Mouse (Mus musculus): ENCODE measurements at regions not wholly inside any gene's neighbourhood (a gene's known extent, or its start where the extent isn't known, plus 50 kb on each side); places are given as distances from the start of the nearest gene placed in this dataset.

GRCm38 (mm10) chr9:113421121-113421520 lies 286.9 kb downstream of the Pdcd6ip start:
- DNase-seq (ENCODE audit: low spot score) = no peak

- DNase-seq (ENCODE audit: low spot score) = peak; percentile 55
Observed at GRCm38 (mm10) chr9:113419801-113420200, 288.3 kb downstream of the Pdcd6ip start.

GRCm38 (mm10) chr9:113417106-113417505 lies 291.0 kb downstream of the Pdcd6ip start:
- DNase-seq (ENCODE audit: low spot score) = no peak

- DNase-seq (ENCODE audit: low spot score) = no peak
Observed at GRCm38 (mm10) chr9:113415511-113415931, 292.5 kb downstream of the Pdcd6ip start.

GRCm38 (mm10) chr9:113414690-113415089 lies 293.4 kb downstream of the Pdcd6ip start:
- DNase-seq (ENCODE audit: low spot score) = no peak

GRCm38 (mm10) chr9:113413851-113414250 lies 294.2 kb downstream of the Pdcd6ip start:
- no peak for DNase-seq (ENCODE audit: low spot score)

GRCm38 (mm10) chr9:113411638-113412037 lies 296.4 kb downstream of the Pdcd6ip start:
- DNase-seq (ENCODE audit: low spot score) = no peak

GRCm38 (mm10) chr9:113408521-113408920 lies 299.5 kb downstream of the Pdcd6ip start:
- DNase-seq (ENCODE audit: low spot score) = no peak

- DNase-seq (ENCODE audit: low spot score) = no peak
Observed at GRCm38 (mm10) chr9:113394320-113394719, 313.7 kb downstream of the Pdcd6ip start.

GRCm38 (mm10) chr9:113387356-113387755 lies 320.7 kb downstream of the Pdcd6ip start:
- DNase-seq (ENCODE audit: low spot score) = no peak

- no peak for DNase-seq (ENCODE audit: low spot score)
Observed at GRCm38 (mm10) chr9:113381591-113382110, 326.4 kb downstream of the Pdcd6ip start.

- no peak for DNase-seq (ENCODE audit: low spot score)
Observed at GRCm38 (mm10) chr9:113380408-113381129, 327.5 kb downstream of the Pdcd6ip start.

GRCm38 (mm10) chr9:113378525-113378924 lies 329.5 kb downstream of the Pdcd6ip start:
- no peak for DNase-seq (ENCODE audit: low spot score)

GRCm38 (mm10) chr9:113371718-113372306 lies 336.2 kb downstream of the Pdcd6ip start:
- DNase-seq (ENCODE audit: low spot score) = no peak

- DNase-seq (ENCODE audit: low spot score) = no peak
Observed at GRCm38 (mm10) chr9:113347942-113348341, 360.1 kb downstream of the Pdcd6ip start.

GRCm38 (mm10) chr9:113346531-113346930 lies 361.5 kb downstream of the Pdcd6ip start:
- DNase-seq (ENCODE audit: low spot score) = no peak

- DNase-seq (ENCODE audit: low spot score) = no peak
Observed at GRCm38 (mm10) chr9:113342131-113342530, 365.9 kb downstream of the Pdcd6ip start.

GRCm38 (mm10) chr9:113340838-113341237 lies 367.2 kb downstream of the Pdcd6ip start:
- DNase-seq (ENCODE audit: low spot score) = no peak

- no peak for DNase-seq (ENCODE audit: low spot score)
Observed at GRCm38 (mm10) chr9:113340036-113340435, 368.0 kb downstream of the Pdcd6ip start.

- DNase-seq (ENCODE audit: low spot score) = no peak
Observed at GRCm38 (mm10) chr9:113324489-113324888, 383.6 kb downstream of the Pdcd6ip start.

GRCm38 (mm10) chr9:113309707-113310574 lies 398.1 kb downstream of the Pdcd6ip start:
- no peak for DNase-seq (ENCODE audit: low spot score)

GRCm38 (mm10) chr9:113305761-113306160 lies 402.3 kb downstream of the Pdcd6ip start:
- DNase-seq (ENCODE audit: low spot score) = no peak
